Mouse (Mus musculus) adrenal gland, postnatal 14 days (tissue): ENCODE measurements around the gene Mrgprb3. TPM values are rescaled to one million over a fixed set of nuclear protein-coding genes. Genes with fewer than 3 reads are reported as not detected.

Experiments
- DNase-seq: peaks from one replicate; pipeline ENCODE4 v3.0.0; 2021; ENCODE audit warnings: mixed read lengths
- long read RNA-seq, 2 experiments: library from polyadenylated mRNA; stranded (forward); transcript quantifications; one replicate each; pipeline ENCODE4 v2.0.0; 2021
- total RNA-seq: library from RNA; stranded (reverse); gene quantifications from 2 replicates; pipeline ENCODE4 v1.2.3, GENCODE M21; 2021

The Mrgprb3 gene
- total RNA-seq: not detected in 2 replicates
- long read RNA-seq, experiment 1: 0 reads
- long read RNA-seq, experiment 2: 0 reads

DNA sequence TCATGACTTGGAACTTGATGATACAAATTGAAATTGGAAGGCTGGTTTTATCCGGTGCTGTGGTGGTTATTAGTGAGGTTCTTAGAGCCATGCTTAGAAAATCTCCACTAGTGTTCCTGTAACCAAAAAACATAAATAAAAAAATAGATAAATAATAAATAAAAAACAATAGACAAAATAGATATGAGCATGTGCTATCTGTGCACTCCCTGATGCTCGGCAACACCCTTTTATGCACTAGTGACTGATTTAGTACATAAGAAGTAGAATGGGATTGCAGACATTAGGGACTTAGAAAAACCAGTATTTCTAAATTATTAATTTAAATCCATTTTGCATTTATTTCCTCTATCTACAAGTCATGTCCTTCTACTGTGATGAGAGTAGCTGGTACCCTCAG, at the start of gene Mrgprb3:
Gene Mrgprb3 (minus strand): TSS at position 101 of the 400 bp plus-strand sequence.
- no peak for DNase-seq

Other genes with a start within 250 kb of the Mrgprb3 start
- 0.11 and 0.30 TPM in 2 replicates for gene Mrgprb1, start 187.5 kb downstream of the Mrgprb3 start, total RNA-seq
- gene Mrgprx2, start 144.5 kb downstream of the Mrgprb3 start, total RNA-seq: not detected in 2 replicates
- 0.22 TPM in 1 of 2 replicates, not detected in the other for gene Mrgprb2, start 85.7 kb downstream of the Mrgprb3 start, total RNA-seq
- 9.5 and 10.6 TPM in 2 replicates for gene Zdhhc13, start 145.2 kb upstream of the Mrgprb3 start, total RNA-seq
- 0.44 TPM in 1 of 2 replicates, not detected in the other for gene Csrp3, start 204.2 kb upstream of the Mrgprb3 start, total RNA-seq
- gene E2f8, start 237.8 kb upstream of the Mrgprb3 start, total RNA-seq: 5.9 and 10.4 TPM in 2 replicates